Mouse (Mus musculus) liver, embryonic 11.5 days (tissue): Measurements from ENCODE around the gene Basp1. TPM values are rescaled to one million over a fixed set of nuclear protein-coding genes. Genes with fewer than 3 reads are reported as not detected.
A peak's percentile ranks its signal among the peaks of the same experiment; 100 is the strongest.
"Not testable (repeated sequence)": the region's sequence is repeated elsewhere in the genome, so short reads cannot be mapped to it uniquely, and the experiment has no call there.

Experiments
- ATAC-seq: fragments of 200-750 bp; cut with Nextera tagmentation; replicated peaks from 2 replicates; pipeline ENCODE4 v1.8.0; 2017; ENCODE audit warnings: moderate number of reproducible peaks, mild to moderate bottlenecking, moderate TSS enrichment, moderate library complexity; ENCODE audit not compliant: low FRiP score
- DNase-seq: peaks from one replicate; pipeline ENCODE4 v3.0.0-alpha.2; 2017; ENCODE audit warnings: low spot score
- H3K27ac ChIP-seq: fragments of 300-500 bp; sonication (generic); 2 replicates; pipeline ENCODE4 v1.5.1; 2014; ENCODE audit warnings: mild to moderate bottlenecking, low read depth, low read length, control low read depth
- H3K27me3 ChIP-seq: fragments of 300-500 bp; sonication (generic); replicated peaks from 2 replicates; pipeline ENCODE4 v1.6.1; 2014; ENCODE audit warnings: low read length, mixed read lengths; ENCODE audit not compliant: control insufficient read depth, insufficient read depth
- H3K36me3 ChIP-seq: fragments of 300-500 bp; sonication (generic); 2 replicates; pipeline ENCODE4 v1.6.1; 2014; ENCODE audit warnings: mild to moderate bottlenecking, low read length, moderate library complexity, mixed read lengths; ENCODE audit not compliant: control insufficient read depth, insufficient read depth
- H3K4me1 ChIP-seq: fragments of 300-500 bp; sonication (generic); replicated peaks from 2 replicates; pipeline ENCODE4 v1.6.1; 2014; ENCODE audit warnings: low read length, mixed read lengths; ENCODE audit not compliant: control insufficient read depth, insufficient read depth
- H3K4me2 ChIP-seq: fragments of 300-500 bp; sonication (generic); 2 replicates; pipeline ENCODE4 v1.6.1; 2014; ENCODE audit warnings: mild to moderate bottlenecking, control low read depth, moderate library complexity
- H3K4me3 ChIP-seq: fragments of 300-500 bp; sonication (generic); 2 replicates; pipeline ENCODE4 v1.5.1; 2014; ENCODE audit warnings: low read depth, low read length, control low read depth
- H3K9ac ChIP-seq: fragments of 300-500 bp; sonication (generic); 2 replicates; pipeline ENCODE4 v1.6.1; 2014; ENCODE audit warnings: low read depth, low read length, control low read depth
- H3K9me3 ChIP-seq: fragments of 300-500 bp; sonication (generic); 2 replicates; pipeline ENCODE4 v1.6.1; 2016; ENCODE audit warnings: low read length, inconsistent platforms, mixed read lengths; ENCODE audit not compliant: control insufficient read depth
- WGBS: fragments of 180-500 bp; shearing (Covaris S2); extraction: QIAGEN DNeasy Blood & Tissue Kit; methylation state at CpG from one replicate; pipeline ENCODE4 v1.1.7; 2014; 5-methylcytosine and 5-hydroxymethylcytosine counted together
- polyA plus RNA-seq: library from polyadenylated mRNA; unstranded; fragments of >200 nt; fragmentation: Nextera tagmentation; extraction: Ambion mirVana; gene quantifications from 2 replicates; pipeline ENCODE4 v1.2.1, GENCODE M21; 2014

Basp1 gene
- polyA plus RNA-seq = 12.8 and 13.2 TPM in 2 replicates

DNA sequence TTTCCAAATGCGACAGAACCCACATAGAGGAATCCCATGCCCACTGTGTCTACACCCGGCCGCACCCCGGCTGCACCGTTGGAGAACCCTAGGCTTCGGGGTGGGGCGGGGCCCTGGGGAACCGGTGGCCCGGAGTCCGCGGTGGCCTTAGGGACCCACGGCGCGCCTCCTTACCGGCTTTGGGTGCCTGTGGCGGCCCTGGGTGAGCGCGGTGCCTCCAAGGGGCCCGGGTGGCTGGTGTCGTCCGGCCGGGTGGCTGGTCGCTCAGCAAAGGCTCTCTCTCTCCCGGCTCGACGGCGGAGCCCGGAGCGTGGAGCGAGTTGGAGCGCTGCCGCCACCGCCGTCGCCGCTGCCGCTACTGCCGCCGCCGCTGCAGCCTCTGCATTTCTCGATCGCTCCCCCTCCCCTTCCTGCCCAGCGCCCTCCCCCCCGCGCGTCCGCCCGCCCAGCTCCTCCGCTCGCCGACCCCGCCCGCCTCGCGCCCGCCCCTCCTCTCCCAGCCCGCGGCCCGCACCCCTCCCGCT, at the start of gene Basp1:
Gene Basp1 (minus strand): TSS at position 387 of the 524 bp plus-strand sequence.
- H3K9ac ChIP-seq = peak within 1 kb of the TSS; percentile 63
- WGBS = under 1% methylated on average over 43 of the region's 60 CpGs
- H3K27ac ChIP-seq = peak within 1 kb of the TSS; percentile 19; the same call in 1 of the 2 replicates

DNA sequence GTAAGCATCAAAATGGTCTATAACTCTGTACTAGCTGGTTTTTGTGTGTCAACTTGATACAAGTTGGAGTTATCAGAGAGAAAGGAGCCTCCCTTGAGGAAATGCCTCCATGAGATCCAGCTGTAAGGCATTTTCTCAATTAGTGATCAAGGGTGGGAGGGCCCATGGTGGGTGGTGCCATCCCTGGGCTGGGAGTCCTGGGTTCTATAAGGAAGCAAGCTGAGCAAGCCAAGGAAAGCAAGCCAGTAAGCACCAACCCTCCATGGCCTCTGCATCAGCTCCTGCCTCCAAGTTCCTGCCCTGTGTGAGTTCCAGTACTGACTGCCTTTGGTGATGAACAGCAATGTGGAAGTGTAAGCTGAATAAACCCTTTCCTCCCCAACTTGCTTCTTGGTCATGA, 49.5 kb upstream of the Basp1 start:
- H3K36me3 ChIP-seq, H3K27me3 ChIP-seq, H3K4me1 ChIP-seq, ATAC-seq, H3K4me2 ChIP-seq, H3K9ac ChIP-seq, H3K9me3 ChIP-seq, DNase-seq, H3K27ac ChIP-seq, H3K4me3 ChIP-seq: not testable (repeated sequence)

More for the DNA sequence above, at the start of gene Basp1:
- Histone ChIP-seq H3K4me3 (peak within 1 kb of the TSS; percentile 63), H3K27me3 (peaks cover 32% of the 10 kb centered on the region), H3K9me3 (no peaks in the 10 kb centered on the region), H3K4me1 (peaks cover 3% of the 10 kb centered on the region), H3K4me2 (peak within 1 kb of the TSS; percentile 72), H3K36me3 (no peaks in the 10 kb centered on the region)
- DNase-seq = peak; percentile 69
- peak; percentile 55 for ATAC-seq

DNA sequence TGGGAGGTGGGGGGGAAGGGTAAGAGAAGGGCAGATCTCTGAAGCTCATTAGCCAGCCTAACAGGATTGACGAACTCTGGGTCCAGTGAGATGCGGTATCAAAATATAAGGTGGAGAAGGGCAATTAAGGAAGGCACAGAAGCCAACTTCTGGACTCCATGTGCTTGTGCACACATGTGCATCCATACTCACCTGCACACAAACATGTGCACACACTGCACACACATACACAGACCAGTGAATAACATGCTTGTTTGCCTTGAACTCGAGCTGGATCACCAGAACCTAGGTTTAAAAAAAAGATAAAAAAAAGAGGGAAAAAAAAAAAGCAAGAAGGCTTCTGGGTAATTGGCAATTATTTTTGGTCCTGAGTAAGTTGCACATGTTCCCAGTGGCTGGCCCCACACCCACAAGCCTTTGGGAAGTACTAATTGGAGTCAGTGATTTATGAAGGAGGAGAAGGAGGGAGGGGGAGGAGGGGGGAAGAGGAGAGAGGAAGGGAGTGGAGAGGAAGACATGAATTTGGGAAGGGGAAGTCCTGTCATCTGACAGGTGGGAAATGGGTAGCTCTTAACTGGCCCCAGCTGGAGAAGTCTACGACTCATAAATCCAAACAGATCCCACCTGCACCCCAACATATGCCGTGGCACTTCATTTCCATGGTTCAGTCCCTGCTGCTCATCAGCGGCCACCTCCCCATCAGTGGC, 48.6 kb upstream of the Basp1 start:
- Histone ChIP-seq H3K27me3 (no peaks in the 10 kb centered on the region), H3K4me1 (peaks cover 7% of the 10 kb centered on the region; the same call in 1 of the 2 replicates), H3K27ac (no peak overlapping the region), H3K4me2 (no peak overlapping the region), H3K4me3 (no peak overlapping the region), H3K9ac (no peak overlapping the region), H3K36me3 (no peaks in the 10 kb centered on the region), H3K9me3 (no peaks in the 10 kb centered on the region)
- DNase-seq (no peak), ATAC-seq (no peak)
- WGBS = 69% methylated on average over 6 of the region's 6 CpGs

DNA sequence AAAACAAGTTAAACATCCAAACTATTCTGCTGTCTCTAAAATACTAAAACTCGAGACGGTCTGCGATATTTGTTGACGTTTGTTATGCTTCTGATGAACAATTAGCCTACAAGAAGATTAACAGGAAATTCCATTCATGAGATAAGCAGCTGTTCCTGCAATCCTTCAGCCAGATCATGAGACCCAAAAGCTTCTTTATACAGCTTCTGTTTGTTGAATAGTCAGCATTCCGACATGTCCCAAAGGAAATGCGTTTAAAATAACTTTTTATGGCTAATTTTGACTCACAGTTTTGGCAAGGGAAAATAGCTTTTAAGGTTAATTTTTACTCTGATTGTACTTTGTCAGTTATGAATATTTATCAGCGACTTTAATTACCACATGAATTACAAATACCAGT, 46.3 kb upstream of the Basp1 start:
- no peak overlapping the region for H3K27ac ChIP-seq
- no peak for ATAC-seq

DNA sequence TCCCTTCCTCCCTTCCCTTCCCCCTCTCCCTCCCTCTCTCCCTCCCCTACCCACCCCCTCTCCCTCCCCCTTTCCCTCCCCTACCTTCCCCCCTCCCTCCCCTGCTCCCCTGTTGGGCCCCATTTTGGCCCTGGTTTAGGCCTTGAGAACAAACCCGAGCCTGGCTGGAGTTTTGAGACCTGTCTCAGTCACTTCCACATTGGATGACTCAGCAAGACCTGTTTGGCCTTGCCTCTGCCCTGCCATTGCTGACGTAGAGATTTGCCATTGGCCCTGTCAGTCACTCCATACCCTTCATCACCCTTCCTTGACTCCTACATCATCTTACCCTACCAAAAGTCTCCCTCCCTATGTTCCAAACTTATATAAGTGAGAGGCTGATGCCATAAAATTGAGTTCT, 43.9 kb upstream of the Basp1 start:
- Histone ChIP-seq H3K4me1 (peaks cover 7% of the 10 kb centered on the region; the same call in 1 of the 2 replicates), H3K4me2 (no peak overlapping the region), H3K9me3 (no peaks in the 10 kb centered on the region), H3K27ac (no peak overlapping the region), H3K4me3 (no peak overlapping the region), H3K27me3 (no peaks in the 10 kb centered on the region), H3K36me3 (no peaks in the 10 kb centered on the region), H3K9ac (no peak overlapping the region)
- DNase-seq = no peak
- 54% methylated on average over 2 of the region's 2 CpGs for WGBS
- no peak for ATAC-seq

More for the DNA sequence above, 46.3 kb upstream of the Basp1 start:
- no peaks in the 10 kb centered on the region for H3K27me3 ChIP-seq
- no peaks in the 10 kb centered on the region for H3K36me3 ChIP-seq
- H3K4me2 ChIP-seq = no peak overlapping the region
- 29% methylated on average over 7 of the region's 7 CpGs for WGBS
- peaks cover 7% of the 10 kb centered on the region; the same call in 1 of the 2 replicates for H3K4me1 ChIP-seq
- no peak overlapping the region for H3K9ac ChIP-seq
- H3K4me3 ChIP-seq = no peak overlapping the region
- no peaks in the 10 kb centered on the region for H3K9me3 ChIP-seq
- no peak for DNase-seq

DNA sequence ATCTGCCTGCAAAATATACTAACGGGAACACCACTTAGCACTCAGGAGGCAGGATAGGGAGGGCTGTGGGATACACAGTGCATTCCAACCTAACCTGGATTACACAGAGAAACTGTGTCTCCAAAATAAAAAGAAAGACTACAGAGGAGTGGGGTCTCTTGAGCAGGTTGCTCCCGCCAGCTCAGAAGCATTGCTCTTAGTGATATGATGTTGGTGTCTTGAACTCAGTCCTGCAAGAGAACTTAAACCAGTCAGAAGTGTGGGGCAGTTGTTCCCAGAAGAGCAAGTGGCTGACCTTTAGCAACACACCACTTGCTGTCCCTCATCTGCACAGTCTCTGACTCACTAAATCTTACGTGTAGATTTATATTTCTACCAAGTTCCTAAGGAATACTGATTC, 40.0 kb upstream of the Basp1 start:
- Histone ChIP-seq H3K9ac (no peak overlapping the region), H3K27me3 (no peaks in the 10 kb centered on the region), H3K4me3 (no peak overlapping the region), H3K27ac (no peak overlapping the region), H3K4me1 (no peaks in the 10 kb centered on the region), H3K4me2 (no peak overlapping the region), H3K9me3 (no peaks in the 10 kb centered on the region), H3K36me3 (no peaks in the 10 kb centered on the region)
- ATAC-seq (no peak), DNase-seq (no peak)
- 83% methylated on average over 3 of the region's 3 CpGs for WGBS

DNA sequence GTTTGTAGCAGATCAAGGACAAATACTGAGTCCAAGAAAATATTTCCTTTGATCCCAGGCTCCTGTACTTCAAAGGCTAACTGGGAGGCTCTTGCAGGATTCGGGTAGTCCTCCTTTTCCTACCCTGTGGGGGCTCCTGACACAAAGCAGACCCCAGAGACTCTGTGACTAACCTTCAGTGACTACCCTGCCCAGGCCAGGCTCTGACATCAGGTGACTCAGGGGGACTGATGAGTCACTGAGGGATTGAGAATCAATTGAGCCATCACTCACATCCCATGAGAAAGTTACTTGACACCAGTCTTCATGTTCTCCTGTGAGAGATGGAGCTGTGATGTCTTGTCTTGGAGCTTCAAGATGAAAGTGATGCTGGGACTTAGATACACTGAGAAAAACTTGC, 35.8 kb upstream of the Basp1 start:
- WGBS = 41% methylated on average over 1 of the region's 1 CpGs
- DNase-seq (no peak), ATAC-seq (no peak)
- H3K9me3 ChIP-seq = no peaks in the 10 kb centered on the region
- H3K27me3 ChIP-seq = no peaks in the 10 kb centered on the region
- no peak overlapping the region for H3K9ac ChIP-seq
- no peak overlapping the region for H3K27ac ChIP-seq
- no peaks in the 10 kb centered on the region for H3K4me1 ChIP-seq
- no peaks in the 10 kb centered on the region for H3K36me3 ChIP-seq
- no peak overlapping the region for H3K4me3 ChIP-seq
- no peak overlapping the region for H3K4me2 ChIP-seq

DNA sequence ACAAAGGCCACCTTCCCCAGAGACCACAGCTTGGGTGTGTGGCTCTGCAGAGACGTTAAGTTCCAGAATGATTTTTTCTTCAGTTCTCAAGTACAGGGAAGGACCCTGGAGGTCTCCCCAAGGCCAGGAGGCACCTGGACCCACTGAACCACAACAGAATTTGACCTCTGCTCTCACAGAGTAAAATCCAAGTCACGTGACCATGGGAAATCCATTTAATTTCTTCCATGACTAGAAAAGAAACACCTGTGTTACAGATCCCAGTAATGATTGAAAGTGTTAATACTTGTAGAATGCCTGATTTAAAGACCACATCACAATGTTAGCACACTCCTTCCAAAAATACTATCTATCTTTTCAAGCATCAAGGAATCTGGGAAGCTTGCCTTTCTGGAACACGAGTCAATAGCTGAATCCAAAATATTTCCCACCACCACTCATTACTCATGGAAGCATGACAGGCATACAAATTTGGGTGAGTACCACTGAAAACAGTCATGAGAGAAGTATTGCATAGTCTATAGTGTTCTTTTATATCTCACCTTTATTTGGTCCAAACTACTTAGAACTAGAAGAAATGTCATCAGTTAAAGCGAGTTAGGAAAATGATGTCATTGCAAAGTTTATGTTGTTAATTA, 35.3 kb upstream of the Basp1 start:
- H3K4me3 ChIP-seq = no peak overlapping the region
- DNase-seq = no peak
- no peak for ATAC-seq
- H3K36me3 ChIP-seq = no peaks in the 10 kb centered on the region
- no peaks in the 10 kb centered on the region for H3K9me3 ChIP-seq
- H3K9ac ChIP-seq = no peak overlapping the region
- no peak overlapping the region for H3K4me2 ChIP-seq
- no peaks in the 10 kb centered on the region for H3K27me3 ChIP-seq
- H3K4me1 ChIP-seq = no peaks in the 10 kb centered on the region
- WGBS = 71% methylated on average over 4 of the region's 4 CpGs
- H3K27ac ChIP-seq = no peak overlapping the region
